ENCODE assay signal across 14 mouse cellular contexts in the genomic region with DNA sequence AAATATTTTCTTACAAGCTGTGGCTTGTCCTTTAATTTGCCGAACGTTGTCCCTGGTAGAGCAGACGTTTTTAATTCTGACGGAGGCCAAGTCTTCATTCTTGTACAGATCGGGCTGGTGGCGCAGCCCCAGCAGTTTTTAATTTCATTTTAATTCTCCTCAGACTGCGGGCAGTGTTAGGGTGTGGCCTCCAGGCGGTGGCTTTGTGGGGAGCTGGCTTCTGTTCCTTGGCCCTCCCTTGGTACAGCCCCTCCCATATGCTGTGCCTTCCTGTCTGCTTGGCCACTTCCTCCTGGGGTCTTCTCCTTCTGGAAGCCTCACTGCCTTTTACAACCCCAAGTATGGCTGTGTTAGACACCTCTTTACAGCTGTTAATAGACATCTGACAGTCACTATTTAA.
DNase-seq lines count a peak whose midpoint lies in the region; ATAC-seq lines count a peak whose summit lies in the region.
"Had no signal": no experiment of that assay in that cellular context is flagged by ENCODE, and none has a peak within 500 bp of the region (broad histone marks: within the 10 kb centered on the region; RNA-seq: fewer than 3 reads in every experiment).

No protein-coding gene starts in this region.

- H3K27me3 ChIP-seq in liver, embryonic 12.5 days (replicated peaks), result no peaks in the 10 kb centered on the region
- no peaks in the 10 kb centered on the region for H3K27me3 ChIP-seq in embryonic facial prominence, embryonic 10.5 days (replicated peaks; ENCODE audit: low read depth, poor library complexity, severe bottlenecking)
- peaks cover 4% of the 10 kb centered on the region; the same call in 1 of the 2 replicates for H3K27me3 ChIP-seq in embryonic facial prominence, embryonic 15.5 days
- H3K27me3 ChIP-seq: CH12.LX; lung, embryonic 15.5 days; neural tube, embryonic 15.5 days had no signal

- no peaks in the 10 kb centered on the region for H3K36me3 ChIP-seq in liver, embryonic 12.5 days
- no peaks in the 10 kb centered on the region for H3K36me3 ChIP-seq in embryonic facial prominence, embryonic 10.5 days (replicated peaks)
- no peaks in the 10 kb centered on the region for H3K36me3 ChIP-seq in embryonic facial prominence, embryonic 15.5 days
- H3K36me3 ChIP-seq: lung, embryonic 15.5 days; neural tube, embryonic 15.5 days had no signal

- DNase-seq in liver, result peak; percentile 22
- DNase-seq in embryonic facial prominence, embryonic 10.5 days (ENCODE audit: low spot score), result peak; percentile 63
- DNase-seq in lung, postnatal 10 days, result peak; percentile 21
- no peak for DNase-seq in kidney, postnatal 36 days
- DNase-seq in kidney, adult 18-20 months, result no peak
- DNase-seq in right cerebral cortex, postnatal 10 days (ENCODE audit: low spot score in 2 of 2), result no peak
- DNase-seq: cerebellum, adult 18-20 months; kidney, postnatal 25 days had no signal

- no peak overlapping the region for H3K4me2 ChIP-seq in liver, embryonic 12.5 days
- H3K4me2 ChIP-seq in embryonic facial prominence, embryonic 15.5 days (replicated peaks), result no peak overlapping the region; the same call in 1 of the 2 replicates
- H3K4me2 ChIP-seq: lung, embryonic 15.5 days; neural tube, embryonic 15.5 days had no signal

- no peaks in the 10 kb centered on the region for H3K9me3 ChIP-seq in liver, embryonic 12.5 days (replicated peaks)
- H3K9me3 ChIP-seq in embryonic facial prominence, embryonic 10.5 days, result no peaks in the 10 kb centered on the region
- H3K9me3 ChIP-seq in embryonic facial prominence, embryonic 15.5 days (replicated peaks), result no peaks in the 10 kb centered on the region
- H3K9me3 ChIP-seq: lung, embryonic 15.5 days; neural tube, embryonic 15.5 days had no signal

- H3K27ac ChIP-seq in liver, embryonic 12.5 days, result no peak overlapping the region
- H3K27ac ChIP-seq in embryonic facial prominence, embryonic 10.5 days (replicated peaks), result no peak overlapping the region
- peak overlapping the region; percentile 34; the same call in 1 of the 2 replicates for H3K27ac ChIP-seq in embryonic facial prominence, embryonic 15.5 days (replicated peaks)
- H3K27ac ChIP-seq: lung, embryonic 15.5 days; neural tube, embryonic 15.5 days had no signal

- H3K9ac ChIP-seq in liver, embryonic 12.5 days, result no peak overlapping the region
- H3K9ac ChIP-seq in embryonic facial prominence, embryonic 15.5 days, result no peak overlapping the region
- H3K9ac ChIP-seq: lung, embryonic 15.5 days; neural tube, embryonic 15.5 days had no signal

- WGBS in liver, embryonic 12.5 days (ENCODE audit: insufficient replicate concordance), result 40% methylated on average over 8 of the region's 8 CpGs
- WGBS in embryonic facial prominence, embryonic 10.5 days, result 52% methylated on average over 8 of the region's 8 CpGs
- 8% methylated on average over 8 of the region's 8 CpGs for whole genome bisulfite sequencing in embryonic facial prominence, embryonic 15.5 days

- no peaks in the 10 kb centered on the region; the same call in 1 of the 2 replicates for H3K4me1 ChIP-seq in liver, embryonic 12.5 days
- H3K4me1 ChIP-seq in embryonic facial prominence, embryonic 10.5 days, result peaks cover 22% of the 10 kb centered on the region
- peaks cover 19% of the 10 kb centered on the region for H3K4me1 ChIP-seq in embryonic facial prominence, embryonic 15.5 days

- H3K4me3 ChIP-seq in liver, embryonic 12.5 days, result no peak overlapping the region
- H3K4me3 ChIP-seq in embryonic facial prominence, embryonic 10.5 days, result no peak overlapping the region
- no peak overlapping the region for H3K4me3 ChIP-seq in embryonic facial prominence, embryonic 15.5 days (replicated peaks)
- H3K4me3 ChIP-seq: lung, embryonic 15.5 days; neural tube, embryonic 15.5 days had no signal

- no peak for ATAC-seq in liver, embryonic 12.5 days
- ATAC-seq in embryonic facial prominence, embryonic 15.5 days (ENCODE audit: insufficient number of reproducible peaks, low FRiP score, low TSS enrichment, low read depth), result peak; percentile 74
- ATAC-seq: midbrain, embryonic 16.5 days had no signal

Comparison
In these comparisons a context has a peak if more than half of its experiments do, and no peak if none do; other contexts are left out.
1. DNase-seq: peak in liver (single experiment), embryonic facial prominence, embryonic 10.5 days (single experiment) and lung, postnatal 10 days (single experiment); none in kidney, postnatal 36 days (0 of 2), kidney, adult 18-20 months (single experiment) and right cerebral cortex, postnatal 10 days (0 of 2).